Mouse (Mus musculus) T-helper 2 cell (primary cell): Measurements from ENCODE around the gene Nfatc2.

Experiments used
- in situ Hi-C: fragments of 300-600 bp; cut with MboI, MseI; formaldehyde crosslinking; loops from one replicate; pipeline ENCODE4 v1.15.1; 2025; ENCODE audit warnings: high pct_unique_total_duplicates

The Nfatc2 gene

DNA sequence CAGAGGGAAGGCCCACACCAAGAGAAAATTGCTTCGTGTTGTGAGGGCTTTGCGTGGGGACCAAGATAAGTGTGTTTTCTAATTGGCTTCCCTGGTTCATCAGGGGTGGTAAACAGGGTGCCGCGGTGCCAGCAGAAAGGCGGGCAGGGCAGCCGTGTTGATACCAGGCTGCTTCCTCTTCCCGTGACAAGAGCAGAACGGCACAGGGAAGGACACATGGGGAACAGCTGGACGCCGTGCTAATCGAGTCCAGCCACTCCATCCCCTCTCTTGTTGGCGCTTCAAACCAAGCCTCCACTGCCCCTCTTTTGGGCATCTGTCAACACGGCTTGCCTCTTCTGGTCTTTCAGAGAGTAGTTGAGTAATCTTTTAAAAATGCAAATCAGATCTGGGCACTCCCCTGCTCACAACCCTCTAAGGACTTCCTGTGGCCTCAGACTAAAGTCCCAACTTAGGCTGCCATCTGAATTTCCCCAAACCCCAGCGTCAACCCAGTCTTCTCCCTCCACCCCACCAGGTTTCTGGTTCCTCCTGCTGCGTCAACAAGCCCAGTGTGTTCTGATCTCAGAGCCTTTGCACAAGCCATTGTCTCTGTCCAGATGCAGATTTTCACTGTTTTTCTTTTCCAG is 61.7 kb downstream of the Nfatc2 start:
- in situ Hi-C loops: no loop called here

DNA sequence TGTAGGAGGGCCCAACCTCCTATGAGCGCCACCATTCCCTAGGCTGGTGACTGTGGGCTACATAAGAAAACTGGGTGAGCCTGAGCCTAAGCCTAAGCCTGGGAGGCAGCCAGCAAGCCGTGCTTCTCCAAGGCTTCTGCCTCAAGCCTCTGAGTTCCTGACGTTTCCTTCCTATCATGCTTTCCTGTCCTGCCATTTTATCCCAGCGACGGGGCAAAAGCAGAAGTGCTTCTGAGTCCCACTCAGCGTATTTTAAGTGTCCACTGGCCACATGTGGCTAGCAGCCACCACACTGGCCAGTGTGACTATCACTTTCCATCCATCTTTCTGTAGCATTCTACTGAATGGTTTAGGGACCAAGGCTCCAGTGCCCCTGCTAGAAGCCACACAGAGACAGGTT is 62.4 kb downstream of the Nfatc2 start:
- in situ Hi-C loops: no loop called here

DNA sequence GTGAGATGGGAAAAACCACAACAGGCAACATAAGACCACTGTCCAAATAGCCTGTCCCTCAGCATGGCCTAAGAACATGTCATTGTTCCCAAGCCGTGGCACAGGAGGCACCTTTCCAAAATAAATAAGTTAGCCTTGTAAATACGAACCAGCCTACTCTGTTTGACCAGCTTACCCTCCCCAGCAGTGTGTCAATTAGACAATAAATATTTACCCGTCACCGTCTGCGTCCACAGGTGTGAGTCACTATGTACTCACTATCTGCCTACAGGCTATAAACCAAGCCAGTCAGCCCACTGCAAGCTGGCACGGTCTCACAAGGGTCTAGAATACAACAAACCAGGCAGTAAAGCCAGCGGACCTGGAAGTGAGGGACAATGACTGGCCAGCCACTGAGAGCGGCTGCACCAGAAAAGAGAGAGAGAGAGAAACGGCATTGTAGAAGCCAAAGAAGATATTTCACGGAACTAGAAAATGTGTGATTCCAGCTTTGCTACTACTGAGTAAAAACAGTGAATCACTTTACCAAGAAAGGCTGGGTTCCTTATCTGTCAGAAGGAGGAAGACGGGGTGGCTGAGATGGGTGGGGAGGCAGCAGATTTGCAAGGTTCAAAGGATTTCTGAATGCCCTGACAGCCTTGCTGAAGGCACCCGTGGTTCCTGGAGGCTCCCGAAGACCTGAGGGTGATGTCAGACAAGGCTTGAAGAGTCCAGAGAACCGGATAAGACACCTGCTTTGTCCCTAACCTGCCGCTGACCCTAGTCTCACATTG is 69.2 kb downstream of the Nfatc2 start:
- in situ Hi-C loops: no loop called here

DNA sequence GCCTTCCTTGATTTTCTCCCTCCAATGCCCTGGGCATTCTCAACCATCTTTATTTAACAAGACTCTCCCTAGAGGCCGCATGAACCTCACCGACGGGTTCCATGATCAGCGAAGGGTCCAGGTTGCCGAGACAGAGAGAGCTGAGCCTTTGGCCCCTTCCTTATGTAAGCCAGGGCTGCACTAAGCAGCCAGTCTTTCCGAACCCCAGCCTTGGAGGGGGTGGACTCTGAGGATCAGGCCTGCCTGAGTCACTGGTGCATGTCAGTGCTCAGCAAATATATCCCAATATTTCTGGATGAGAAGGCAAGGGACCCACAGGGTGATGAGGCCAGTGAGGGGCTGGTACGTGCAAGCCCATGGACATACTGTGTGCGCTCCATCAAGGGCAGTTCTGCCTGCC is 72.9 kb downstream of the Nfatc2 start:
- in situ Hi-C loops: no loop called here

DNA sequence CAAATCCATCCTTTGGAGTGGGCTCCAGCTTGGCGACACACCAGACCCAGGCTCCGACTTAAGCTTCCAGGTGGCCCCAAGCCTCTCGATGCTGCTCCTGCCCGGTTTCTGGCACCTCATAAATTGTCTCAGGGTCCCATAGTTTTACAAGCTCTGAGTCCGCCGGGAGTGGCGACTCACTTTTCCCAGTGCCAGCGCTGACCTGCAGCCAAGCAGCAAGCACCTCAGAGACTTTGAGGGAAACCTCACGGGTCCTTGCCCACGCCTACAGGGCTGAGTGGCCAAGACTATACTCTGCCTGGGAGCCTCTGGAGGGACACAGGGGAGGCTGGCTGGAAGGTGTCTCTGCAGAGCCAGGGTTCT is 74.0 kb downstream of the Nfatc2 start:
- in situ Hi-C loops: no loop called here

DNA sequence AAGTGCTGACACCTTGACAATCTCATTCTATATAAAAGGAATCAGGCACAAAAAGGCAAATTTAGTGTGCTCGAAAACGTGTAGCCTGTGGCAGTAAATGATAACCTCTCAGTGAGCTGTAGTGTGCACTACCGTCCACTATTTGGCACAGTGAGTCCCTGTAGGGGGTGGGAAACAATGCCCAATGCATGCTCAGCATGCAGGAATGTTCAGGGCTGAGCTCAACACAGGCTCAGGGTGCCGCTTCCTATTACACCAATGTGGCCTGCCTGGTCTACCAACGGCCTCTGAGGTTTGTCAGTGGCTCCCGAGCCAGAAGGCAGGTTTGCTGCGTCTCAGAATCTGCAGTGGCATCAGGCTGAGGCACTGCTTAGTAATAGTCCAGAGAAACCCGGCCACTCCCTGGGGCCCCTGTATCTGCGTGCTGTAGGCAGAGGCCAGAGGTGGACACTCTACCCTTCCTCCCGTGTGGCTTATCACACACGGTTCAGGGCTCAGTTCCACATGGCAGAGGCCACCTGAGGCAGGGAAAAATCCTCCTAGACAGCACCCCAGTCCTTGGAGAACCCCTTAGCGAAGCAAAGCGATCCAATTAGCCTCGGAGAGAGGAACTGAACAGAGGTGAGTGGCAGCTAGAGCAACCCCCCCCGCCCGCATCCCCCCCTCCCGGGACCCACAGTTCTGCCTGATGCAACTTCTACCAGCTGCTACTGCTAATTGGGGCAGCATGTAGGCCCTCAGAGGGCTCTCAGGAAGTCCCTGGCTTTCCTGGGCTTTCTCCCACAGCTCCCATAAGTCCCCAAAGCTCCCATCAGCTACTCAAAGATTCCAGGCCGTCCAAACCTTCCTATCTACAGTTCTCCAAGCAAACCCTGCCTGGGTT is 74.7 kb downstream of the Nfatc2 start:
- in situ Hi-C loops: no loop called here

DNA sequence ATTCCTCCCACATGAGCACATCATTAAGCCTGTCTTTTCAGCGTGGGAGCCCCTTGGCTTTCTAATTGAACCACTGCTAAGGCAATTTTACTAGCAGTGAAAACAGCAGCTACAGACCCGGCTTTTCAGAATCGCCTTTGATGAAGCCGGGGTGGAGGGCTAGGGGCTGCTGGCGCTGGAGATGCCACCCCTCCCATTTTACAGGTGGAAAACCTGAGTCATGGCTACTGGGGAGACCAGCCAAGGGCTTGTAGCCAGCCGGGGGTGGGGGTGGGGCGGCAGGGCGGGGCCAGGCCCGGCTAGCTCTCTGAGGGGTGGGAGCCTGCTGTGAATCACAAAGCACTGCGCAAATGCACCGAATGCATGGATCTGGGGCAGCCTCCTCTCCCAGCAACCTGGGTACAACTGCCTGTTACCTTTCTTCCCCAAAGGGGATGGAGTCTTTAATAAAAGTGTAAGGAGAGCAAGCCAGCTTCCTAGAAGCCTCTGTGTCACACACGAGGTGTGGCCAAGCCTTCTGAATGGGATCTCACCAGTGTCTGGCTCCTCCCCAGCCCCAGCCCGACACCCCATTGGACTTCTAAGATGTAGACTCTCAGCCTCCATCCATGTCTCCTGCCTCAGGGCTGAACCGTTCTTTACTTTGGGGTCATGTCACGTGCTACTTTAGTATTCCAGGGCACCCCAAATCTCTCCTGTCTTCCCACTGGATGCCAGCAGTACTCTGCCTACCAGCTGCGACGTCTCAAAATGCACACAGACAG is 75.9 kb downstream of the Nfatc2 start:
- in situ Hi-C loops: no loop called here

DNA sequence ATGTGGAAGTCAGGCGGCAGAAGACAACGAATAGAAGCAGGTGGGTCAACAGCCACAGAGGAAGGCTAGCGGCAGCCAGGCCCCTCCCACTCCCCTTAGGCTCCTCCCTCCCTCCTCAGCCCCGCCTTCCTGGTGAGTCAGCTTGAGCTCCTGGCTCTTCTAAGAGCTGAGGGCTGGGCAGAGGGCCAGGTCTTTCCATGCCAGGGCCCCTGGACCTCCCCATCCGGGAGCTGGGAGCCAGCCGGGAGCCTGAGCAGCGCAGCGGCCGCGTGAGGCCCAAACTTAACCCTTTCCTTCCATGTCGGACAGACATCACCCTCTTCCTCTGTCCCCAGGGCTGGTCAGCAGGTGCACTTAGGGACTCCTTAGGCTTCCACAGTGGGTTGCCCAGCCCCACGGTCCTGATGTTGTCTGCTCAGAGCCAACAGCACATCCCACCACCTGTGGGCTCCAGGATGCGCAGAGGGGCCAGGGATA is 76.5 kb downstream of the Nfatc2 start:
- in situ Hi-C loops: no loop called here

DNA sequence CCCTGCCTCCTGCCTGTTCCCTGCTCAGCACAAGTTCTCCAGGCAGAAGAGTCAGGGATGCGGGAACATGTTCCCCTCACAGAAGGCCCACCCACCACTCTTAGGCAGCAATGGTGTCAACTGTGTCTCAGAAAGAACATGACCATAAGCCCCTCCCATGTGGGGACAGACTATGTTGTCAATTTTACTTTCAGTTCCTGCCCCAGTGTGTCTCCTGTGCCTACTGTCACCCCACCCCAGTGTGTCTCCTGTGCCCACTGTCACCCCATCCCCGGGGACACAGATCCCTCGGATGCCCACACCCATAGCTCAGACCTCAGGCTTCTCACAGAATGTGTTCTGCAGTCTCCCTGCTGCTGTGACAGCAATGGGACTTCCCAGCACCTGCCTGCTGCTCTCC is 79.2 kb downstream of the Nfatc2 start:
- in situ Hi-C loops: no loop called here

DNA sequence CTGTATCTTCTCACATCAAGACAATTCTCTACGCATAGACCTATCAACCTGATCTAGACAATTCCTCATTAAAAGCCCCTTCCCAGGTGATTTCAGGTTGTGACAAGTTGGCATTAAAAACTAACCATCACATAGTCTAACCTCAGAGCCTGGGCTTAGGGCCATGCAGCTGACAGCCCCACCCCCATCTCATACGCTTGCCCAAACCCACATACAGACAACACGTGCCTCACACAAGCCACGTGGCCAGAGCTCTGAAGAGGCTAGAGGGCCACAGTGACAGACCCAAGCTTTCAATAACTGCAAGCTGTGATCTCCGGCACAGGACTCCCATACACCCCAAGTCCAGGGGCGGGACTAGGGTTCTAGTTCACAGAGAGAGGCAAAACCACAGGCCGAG is 80.7 kb downstream of the Nfatc2 start:
- in situ Hi-C loops: no loop called here

DNA sequence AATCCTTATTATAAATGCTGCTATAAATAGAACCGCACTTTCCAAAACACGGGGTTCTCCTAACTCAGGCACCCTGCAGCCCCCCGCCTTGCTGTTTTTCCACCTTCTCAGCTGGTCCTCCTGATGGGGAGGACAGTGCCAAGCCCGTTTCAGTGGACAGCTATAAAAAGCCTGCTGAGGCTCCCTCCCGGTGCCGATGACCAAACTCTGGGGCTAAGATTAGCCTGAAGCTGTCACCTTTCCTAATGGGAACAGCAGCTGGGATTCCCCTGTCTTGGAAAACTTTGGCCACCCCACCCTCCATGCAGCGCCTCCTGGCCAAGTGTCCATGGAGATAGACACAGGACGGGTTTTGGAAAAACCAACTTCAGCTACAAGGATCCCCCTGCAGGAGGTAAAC is 81.9 kb downstream of the Nfatc2 start:
- in situ Hi-C loops: no loop called here

DNA sequence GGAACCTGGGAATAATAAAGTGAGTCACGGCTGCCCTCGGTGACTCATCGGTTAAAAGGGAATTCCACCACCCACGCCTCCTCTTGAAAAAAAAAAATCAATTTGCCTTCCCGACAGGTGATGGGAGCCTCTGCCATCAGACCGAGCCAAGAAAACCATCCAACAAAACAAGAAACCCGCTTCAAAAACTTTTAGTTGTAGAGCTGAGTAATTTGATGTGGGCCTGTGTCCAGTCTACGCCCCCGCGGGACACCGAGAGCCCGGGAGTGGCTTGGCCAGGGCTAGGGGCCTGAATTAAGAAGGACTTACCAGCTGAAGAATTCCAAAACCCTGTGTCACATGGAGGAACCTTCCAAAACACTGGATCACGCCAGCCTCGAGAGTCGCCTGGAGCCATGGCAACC is 83.2 kb downstream of the Nfatc2 start:
- in situ Hi-C loops: no loop called here

DNA sequence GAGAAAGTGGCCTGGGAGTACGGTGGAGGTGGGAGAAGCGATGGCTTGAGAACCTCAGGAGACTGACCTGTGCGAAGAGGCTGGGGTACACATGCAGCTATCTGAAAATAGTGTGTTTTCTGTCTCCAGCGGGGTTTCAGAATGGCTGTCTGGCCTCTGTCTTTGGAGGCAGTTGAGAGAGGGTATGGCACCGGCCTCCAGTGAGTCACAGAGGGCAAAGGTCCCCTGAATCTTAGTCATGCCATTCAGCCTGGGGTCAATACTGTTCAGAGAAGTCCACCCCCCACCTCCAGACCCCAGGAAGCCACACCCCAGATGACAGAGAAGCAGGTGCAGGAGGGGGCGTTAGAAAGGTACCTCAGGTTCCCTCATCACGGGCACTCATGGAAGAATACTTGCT is 83.7 kb downstream of the Nfatc2 start:
- in situ Hi-C loops: no loop called here

DNA sequence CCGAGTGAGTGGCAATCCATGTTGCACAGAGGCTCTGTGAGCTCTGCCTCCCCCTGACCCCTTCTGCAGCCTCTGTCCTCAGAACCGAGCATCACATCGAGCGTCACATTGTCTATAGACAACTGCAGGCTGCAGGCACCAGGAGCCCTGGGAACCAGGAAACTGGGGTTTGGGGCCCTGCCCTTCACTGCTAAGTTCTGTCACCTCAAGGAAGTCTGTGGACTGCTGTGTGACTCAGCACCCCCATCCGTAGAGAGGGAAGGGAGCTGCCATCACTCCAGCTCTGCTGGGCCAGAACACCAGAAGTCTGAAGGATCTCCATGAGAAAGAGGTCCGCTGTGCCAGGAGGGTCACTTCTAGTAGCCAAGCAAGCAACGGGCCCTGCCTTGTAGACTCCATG is 84.7 kb downstream of the Nfatc2 start:
- in situ Hi-C loops: no loop called here

DNA sequence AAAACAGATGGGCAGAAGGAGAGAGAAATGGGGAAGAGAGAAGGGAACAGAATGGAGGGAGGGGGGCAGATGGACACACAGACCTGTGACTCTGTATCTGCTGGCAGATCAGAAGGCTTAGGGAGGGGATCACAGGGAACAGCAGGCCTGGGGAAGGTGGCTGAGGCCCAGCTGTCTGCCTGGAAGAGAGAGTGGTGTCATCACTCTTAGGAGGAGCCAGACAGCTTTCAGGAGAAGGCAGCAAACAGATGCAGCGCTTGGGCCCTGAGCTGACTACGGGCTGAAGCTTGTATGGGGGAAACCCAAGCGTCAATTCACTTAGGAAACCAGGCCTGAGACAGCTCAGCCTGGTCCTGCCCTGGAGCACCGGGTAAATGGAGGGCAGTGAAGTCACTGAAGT is 86.0 kb downstream of the Nfatc2 start:
- in situ Hi-C loops: no loop called here

DNA sequence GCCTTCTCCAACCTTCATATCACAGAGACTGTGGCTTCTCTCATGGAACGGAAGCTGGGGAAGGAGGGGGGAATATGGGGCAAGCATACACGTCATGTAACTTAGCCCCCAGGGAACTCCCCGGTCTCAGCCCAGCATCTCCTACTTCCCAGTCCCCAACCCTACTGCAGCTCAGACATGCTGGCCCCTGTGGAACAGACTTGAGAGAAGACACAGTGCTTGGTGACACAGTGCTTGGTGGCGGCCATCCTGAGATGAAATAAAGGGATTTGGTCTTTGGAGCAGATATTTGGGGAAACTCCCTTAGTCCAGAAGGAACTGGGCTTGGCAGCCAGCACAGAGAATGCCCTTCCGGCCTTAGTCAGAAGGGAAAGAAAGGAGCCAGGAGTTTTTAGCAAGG is 87.3 kb downstream of the Nfatc2 start:
- in situ Hi-C loops: no loop called here

DNA sequence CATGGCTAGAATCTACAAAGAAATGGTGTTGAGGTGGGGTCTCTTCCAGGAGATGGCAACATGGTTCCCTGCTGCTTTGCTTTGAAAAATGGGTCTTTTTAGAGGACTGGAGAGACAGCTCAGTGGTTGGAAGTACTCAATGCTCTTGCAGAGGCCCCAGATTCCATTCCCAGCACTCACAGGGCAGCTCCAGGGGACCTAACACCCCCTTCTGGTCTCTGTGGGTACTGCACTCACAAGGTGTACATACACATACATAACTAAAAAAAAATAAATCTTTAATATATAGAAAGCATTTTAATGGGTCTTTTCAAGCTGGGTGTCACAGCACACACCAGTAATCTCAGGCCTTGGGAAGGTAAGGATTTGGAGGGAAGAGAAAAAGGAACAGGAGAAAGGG is 89.9 kb downstream of the Nfatc2 start:
- in situ Hi-C loops: no loop called here

DNA sequence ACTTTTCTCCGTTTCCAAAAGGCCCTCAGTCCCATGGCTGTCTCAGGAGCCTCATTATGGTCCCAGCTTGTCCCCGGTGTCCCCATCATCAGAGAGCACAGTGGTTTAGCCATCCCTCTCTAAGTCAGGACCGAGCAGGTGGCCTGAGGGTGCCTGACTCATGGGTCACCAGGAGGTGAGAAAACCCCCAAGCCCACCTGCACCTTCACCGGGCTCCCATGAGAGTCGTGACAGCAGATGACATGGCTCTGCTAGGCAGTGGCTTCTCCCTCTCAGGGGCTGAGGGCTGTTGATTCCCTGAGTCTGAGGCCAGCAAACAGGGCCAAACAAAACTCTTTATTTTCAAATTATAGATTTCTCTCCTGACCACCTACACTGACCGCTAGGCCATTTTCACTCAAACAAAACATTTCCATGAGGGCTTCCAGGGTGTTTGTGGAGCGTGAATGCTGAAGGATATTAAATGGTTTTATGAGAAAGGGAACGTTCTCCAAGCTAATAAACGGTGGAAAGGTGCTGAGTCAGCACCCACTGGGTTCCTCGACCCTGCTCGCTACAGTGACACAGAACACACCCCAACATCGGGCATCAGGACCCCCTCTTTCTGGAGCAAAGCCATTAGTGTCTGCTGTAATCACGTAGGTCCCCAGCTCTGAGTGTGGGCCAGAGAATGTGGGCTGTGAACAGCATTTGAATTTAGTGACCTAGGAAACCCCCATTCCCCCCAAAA is 92.8 kb downstream of the Nfatc2 start:
- in situ Hi-C loops: no loop called here

DNA sequence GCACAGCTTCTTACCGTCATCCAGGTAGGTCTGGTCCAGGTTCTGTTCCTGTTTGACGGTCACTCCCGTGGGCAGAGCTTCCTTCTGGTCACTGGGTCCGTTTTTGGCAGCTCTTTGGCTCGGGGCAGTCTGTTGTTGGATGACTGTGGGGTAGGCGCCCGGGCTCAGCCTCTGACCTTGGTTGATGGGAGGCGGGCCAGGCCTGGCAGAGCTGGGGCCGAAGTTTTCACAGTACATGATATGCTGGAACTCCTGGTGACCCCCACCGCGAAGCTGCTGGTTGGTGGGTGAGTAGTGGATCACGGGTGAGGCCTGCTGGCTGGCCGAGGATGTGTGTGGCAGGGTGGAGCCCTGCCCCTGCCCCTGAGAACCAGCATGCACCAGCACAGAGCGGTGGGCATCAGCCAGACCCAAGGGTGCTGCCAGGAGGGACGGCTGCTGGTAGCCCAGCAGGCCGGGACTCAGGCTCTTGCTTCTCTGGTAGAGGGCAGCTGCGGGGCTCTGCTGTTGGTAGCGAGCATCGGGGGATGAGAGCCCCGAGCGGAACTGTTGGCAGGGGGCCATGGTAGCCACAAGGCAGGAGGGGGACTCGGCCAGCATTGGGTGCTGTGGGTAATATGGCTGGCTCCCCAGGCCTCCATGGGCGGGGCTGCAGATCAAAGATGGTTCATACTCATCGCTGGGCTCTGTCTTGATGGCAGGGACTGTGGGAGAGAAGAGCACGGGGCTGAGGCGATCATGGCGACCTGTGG is 96.8 kb downstream of the Nfatc2 start:
- in situ Hi-C loops: no loop called here

DNA sequence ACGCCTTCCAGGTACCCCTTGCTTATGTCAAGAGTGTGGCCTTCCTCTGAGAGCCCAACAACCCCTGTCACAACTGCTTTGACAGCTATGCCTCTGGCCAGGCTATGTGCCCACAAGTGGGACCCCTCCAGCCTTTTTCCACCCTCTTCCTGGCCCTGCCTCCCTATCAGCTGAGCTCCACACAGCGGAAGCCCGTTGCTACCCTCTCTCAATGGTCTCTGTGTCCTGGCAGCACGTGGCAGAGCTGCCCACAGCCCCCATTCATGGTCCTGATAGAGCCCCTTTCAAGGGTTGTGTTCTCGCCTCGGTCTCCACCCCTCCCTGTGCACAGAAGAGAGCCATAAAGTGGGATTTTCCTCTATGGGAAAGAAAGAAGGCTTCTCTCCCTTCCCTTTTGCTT is 97.7 kb downstream of the Nfatc2 start:
- in situ Hi-C loops: no loop called here
